Mouse (Mus musculus): ENCODE results near the gene Tas2r143. TPM values are rescaled to one million over a fixed set of nuclear protein-coding genes. Genes with fewer than 3 reads are reported as not detected.

Tas2r143 gene
- total RNA-seq (2021) = not detected
- long read RNA-seq, experiment 1 = 0 reads
- long read RNA-seq, experiment 2 = 0 reads

- no peak for DNase-seq
These were observed at the start of gene Tas2r143 for GRCm38 (mm10) chr6:42399938-42400337. Gene Tas2r143 (plus strand): TSS chr6:42400238.

GRCm38 (mm10) chr6:42350968-42351775 lies 48.9 kb upstream of the Tas2r143 start:
- no peak for DNase-seq

GRCm38 (mm10) chr6:42351776-42352485 lies 48.1 kb upstream of the Tas2r143 start:
- DNase-seq = no peak

- DNase-seq = no peak
These were observed 47.6 kb upstream of the Tas2r143 start for GRCm38 (mm10) chr6:42352486-42352846.

GRCm38 (mm10) chr6:42353180-42353579 lies 46.9 kb upstream of the Tas2r143 start:
- DNase-seq = no peak

- DNase-seq = no peak
These were observed 45.7 kb upstream of the Tas2r143 start for GRCm38 (mm10) chr6:42354076-42355019.

- DNase-seq = no peak
These were observed 44.7 kb upstream of the Tas2r143 start for GRCm38 (mm10) chr6:42355366-42355765.

GRCm38 (mm10) chr6:42355794-42356600 lies 44.0 kb upstream of the Tas2r143 start:
- no peak for DNase-seq

- no peak for DNase-seq
These were observed 43.1 kb upstream of the Tas2r143 start for GRCm38 (mm10) chr6:42356913-42357312.

- no peak for DNase-seq
These were observed 42.1 kb upstream of the Tas2r143 start for GRCm38 (mm10) chr6:42357901-42358300.

GRCm38 (mm10) chr6:42358901-42359300 lies 41.1 kb upstream of the Tas2r143 start:
- no peak for DNase-seq

- no peak for DNase-seq
These were observed 40.5 kb upstream of the Tas2r143 start for GRCm38 (mm10) chr6:42359364-42360147.

GRCm38 (mm10) chr6:42360231-42360840 lies 39.7 kb upstream of the Tas2r143 start:
- no peak for DNase-seq

- DNase-seq = no peak
These were observed 38.8 kb upstream of the Tas2r143 start for GRCm38 (mm10) chr6:42361041-42361895.

GRCm38 (mm10) chr6:42362074-42362473 lies 38.0 kb upstream of the Tas2r143 start:
- no peak for DNase-seq

- DNase-seq = no peak
These were observed 37.5 kb upstream of the Tas2r143 start for GRCm38 (mm10) chr6:42362497-42362896.

- no peak for DNase-seq
These were observed 37.1 kb upstream of the Tas2r143 start for GRCm38 (mm10) chr6:42362974-42363373.

- no peak for DNase-seq
These were observed 36.0 kb upstream of the Tas2r143 start for GRCm38 (mm10) chr6:42364066-42364465.

- DNase-seq = no peak
These were observed 35.4 kb upstream of the Tas2r143 start for GRCm38 (mm10) chr6:42364607-42365006.

All from gastrocnemius, postnatal 10 days (tissue).